Mouse (Mus musculus): ENCODE data around the gene Hmbs.
A peak's percentile ranks its signal among the peaks of the same experiment; 100 is the strongest.
"Not testable (repeated sequence)": the region's sequence is repeated elsewhere in the genome, so short reads cannot be mapped to it uniquely, and the experiment has no call there.

Gene Hmbs

DNA sequence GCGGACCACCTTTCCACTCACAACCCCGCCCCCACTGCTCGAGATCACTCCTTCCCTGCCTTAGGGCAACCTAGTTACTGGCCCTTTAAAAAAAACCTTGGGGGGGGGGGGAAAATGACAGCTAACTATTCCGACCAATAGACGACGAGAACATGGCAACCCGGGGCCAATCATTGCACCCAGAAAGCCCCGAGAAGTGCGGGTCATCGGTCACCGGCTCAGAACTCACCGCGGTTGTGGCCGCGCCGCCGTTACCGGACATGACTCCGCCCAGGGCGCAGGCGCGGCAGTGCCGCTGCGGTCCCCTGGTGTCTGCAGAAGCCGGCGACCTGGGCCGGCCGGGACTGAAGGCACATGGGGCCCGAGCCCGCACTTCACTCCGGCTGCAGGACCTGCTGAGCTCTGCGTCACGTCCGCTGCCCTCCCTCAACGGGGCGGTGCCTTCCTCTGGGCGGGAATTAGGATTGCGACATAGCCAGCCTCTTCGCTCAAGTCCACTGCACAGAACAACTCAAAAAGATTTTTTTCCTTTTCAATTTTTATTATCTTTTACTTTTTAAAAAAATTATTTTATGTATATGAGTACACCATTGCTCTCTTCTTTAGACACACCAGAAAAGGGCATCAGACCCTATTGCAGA, at the start of gene Hmbs:
Gene Hmbs (minus strand): TSS at position 448 of the 641 bp plus-strand sequence.
- DNase-seq (ENCODE audit: extremely low read depth, low read depth) = peak; percentile 82

DNA sequence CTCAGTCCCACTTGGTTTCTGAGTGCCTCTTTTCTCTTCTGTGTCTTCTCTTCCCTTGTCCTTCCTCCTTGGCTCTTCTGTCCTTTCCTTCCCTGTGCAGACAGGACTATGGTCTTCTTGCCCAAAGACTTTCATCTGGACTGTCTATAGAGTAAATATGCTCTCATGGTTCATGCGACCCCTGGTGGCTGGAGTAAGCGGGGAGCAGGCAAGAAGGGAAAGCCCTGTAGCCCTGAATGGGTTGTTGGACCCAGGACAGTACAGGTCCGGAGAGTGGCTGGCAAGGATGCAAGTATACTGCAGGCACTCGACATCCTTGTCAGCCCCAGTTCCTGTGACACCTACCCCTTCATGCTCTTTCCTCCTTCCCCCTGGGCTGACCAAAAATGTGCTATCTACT, 47.4 kb upstream of the Hmbs start:
- DNase-seq (ENCODE audit: extremely low read depth, low read depth) = peak; percentile 18

DNA sequence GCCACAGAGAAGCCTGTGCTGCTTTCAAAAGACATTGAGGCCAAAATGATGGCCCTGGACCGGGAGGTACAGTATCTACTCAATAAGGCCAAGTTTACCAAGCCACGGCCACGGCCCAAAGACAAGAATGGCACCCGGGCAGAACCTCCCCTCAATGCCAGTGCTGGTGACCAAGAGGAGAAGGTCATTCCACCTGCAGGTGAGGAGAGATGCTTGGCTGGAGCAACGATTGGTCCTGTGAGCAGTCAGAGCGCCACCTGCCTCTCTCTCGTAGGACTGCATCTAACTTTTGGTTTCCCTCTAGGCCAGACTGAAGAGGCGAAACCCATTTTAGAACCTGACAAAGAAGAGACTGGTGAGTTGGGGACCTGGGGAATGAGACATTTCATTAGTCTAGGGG, 45.2 kb upstream of the Hmbs start:
- peak; percentile 17 for DNase-seq (ENCODE audit: extremely low read depth, low read depth)

DNA sequence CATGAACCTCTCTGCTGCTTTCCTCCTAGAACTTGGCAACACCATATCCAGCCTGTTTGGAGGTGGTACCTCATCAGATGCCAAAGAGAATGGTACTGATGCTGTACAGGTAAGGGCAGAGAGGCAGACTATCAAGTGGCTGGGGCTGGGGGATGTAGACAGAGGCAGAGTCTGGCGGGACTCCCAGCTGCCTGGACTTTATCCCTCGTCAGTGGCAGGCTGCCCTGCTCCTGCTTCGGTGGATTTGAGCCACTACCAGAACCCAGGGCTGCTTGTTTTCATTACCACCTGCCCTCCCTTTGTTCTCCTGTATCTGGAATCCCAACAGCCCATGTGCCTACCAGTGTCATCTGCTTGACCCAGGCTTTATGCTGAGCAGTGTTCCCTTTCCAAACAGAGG, 43.2 kb upstream of the Hmbs start:
- no peak for DNase-seq (ENCODE audit: extremely low read depth, low read depth)

DNA sequence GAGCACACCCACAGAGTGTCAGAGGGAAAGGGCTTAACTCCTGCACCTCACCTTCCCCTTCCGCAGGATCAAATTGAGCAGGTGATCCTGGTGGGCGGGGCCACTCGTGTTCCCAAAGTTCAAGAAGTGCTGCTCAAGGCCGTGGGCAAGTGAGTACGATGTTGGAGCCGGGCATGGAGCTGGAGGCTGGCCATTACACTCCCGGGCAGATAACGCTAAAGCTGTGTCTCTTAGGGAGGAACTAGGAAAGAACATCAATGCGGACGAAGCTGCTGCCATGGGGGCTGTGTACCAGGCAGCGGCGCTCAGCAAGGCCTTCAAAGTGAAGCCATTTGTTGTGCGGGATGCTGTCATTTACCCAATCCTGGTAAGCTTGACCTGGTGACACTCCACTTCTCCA, 40.6 kb upstream of the Hmbs start:
- no peak for DNase-seq (ENCODE audit: extremely low read depth, low read depth)

DNA sequence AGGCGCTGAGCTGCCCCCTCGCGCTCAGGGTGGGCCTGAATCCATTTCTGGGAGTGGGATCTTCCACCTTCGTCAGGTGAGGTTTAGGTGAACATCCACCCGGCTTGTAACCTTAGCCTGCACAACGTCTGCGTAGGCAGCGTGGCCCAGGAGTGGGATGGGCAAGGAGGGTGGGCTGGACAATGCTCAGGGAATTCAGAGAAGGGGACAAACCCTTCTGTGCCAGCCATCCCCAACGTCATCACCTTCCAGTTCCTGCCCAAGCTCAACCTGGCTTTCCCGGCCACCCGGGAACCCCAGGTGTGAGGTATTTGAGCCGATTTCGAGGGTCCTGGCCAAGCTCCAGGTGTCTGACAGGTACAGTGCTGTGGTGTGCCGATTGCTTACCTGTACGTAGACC, 35.8 kb upstream of the Hmbs start:
- DNase-seq (ENCODE audit: extremely low read depth, low read depth) = peak; percentile 8

DNA sequence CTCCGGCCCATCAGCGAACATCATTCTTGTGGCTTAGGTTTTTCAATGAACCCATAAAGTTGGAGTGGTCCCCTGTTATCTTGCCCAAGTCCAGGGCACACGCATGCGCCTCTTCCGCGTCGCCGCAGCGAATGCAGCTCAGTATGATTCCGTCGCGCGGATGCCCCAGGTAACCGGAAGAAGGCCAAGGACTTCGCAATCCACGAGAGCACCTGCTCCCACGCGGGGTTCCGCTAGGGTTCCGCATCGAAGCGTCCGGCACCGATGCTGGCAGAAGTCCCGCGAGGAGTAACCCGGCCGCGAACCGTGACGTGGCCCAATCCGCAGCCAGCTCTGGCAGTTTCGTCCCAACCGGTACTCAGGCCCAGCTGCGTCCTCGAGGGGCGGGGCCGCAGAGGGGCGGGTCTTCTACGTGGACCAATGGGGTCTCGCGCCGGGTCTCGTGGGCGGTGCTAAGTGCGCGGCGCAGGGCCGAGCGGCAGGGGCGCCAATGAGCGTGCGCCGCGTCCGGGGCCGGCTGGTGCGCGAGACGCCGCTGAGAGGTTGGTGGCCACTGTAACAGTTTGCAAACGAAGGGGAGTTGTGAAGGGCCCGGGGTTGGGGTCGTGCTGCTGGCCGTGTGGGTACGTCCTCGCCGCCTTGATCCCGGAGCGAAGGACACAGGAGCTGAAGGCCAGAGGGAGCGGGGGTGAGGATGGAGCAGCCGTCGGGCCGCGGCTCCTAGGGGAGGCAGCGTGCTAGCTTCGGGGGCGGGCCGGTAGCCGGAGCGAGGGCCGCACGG, 35.2 kb upstream of the Hmbs start, which contains the start of gene Hyou1:
Gene Hyou1 (plus strand): TSS at position 437 of the 781 bp plus-strand sequence.
- DNase-seq (ENCODE audit: extremely low read depth, low read depth) = peak; percentile 89

DNA sequence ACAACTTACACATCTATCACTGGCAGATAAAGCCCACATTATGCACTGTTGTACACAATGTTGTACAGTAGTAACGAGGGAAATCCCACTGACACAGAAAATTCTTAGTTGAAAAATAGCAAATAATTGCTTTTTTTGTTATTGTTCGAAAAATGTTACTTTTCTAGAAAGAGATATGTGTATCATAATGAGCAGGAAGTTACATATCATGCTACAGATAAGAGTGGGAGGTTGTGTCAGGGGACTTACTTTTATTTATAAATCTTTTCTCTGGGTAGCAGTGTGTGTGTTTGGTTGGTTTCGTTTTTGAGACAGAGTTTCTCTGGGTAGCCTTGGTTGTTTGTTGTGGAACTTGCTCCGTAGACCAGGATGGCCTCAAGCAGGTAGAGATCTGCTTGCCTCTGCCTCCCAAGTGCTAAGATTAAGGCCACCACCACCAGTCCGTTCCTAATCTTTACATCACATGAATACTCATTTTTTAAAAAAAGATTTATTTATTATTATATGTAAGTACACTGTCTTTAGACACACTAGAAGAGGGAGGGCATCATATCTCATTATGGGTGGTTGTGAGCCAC, 34.2 kb upstream of the Hmbs start:
- DNase-seq (ENCODE audit: extremely low read depth, low read depth) = peak; percentile 21

DNA sequence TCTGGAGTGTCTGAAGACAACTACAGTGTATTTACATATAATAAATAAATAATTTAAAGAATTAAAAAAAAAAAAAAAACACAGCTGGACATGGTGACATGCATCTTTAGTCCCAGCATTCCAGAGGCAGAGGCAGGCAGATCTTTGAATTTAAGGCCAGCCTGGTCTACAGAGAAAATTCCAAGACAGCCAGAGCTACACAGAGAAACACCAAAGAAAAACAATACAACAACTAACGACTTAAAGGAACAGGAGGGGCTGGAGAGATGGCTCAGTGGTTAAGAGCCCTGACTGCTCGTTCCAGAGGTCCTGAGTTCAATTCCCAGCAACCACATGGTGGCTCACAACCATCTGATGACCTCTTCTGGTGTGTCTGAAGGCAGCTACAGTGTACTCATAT, 33.3 kb upstream of the Hmbs start:
- DNase-seq (ENCODE audit: extremely low read depth, low read depth) = peak; percentile 7

DNA sequence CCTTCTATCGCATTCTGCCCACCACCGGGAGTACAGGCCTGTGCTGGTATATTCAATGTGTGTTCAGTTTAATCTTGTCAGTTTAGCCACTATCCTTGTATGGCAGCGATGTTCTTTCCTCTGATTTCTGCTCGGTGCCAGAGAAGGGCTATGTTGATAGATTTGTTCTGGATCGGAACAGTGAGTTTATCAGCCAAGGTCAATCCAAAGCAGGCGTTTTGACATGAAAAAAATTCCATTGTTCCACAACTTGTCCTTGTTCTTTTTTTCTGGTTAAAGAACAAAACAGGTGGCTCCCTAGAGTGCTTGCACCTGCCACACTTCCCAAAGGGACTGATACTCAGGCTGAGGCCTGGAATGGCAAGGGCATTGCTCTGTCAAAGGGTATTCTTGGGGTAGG, 32.1 kb upstream of the Hmbs start:
- DNase-seq (ENCODE audit: extremely low read depth, low read depth) = no peak

DNA sequence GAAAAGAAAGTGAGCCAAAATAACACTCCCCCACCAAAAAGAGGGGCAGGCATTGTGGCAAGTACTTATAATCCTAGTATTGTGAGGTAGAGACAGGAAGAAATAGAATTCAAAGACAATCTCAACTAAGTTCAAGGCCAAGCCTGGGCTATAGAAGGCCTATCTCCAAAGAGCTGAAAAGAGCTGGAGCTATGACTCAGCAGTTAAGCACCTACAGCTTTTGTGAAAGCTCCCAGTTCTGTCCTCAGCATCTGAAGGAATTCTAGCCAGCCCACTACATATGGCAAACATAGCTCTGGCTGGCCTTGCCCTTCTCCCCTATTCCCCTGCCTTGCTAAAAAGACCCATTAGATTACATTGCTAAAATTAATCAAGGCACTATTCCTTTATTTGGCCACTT, 29.4 kb upstream of the Hmbs start:
- no peak for DNase-seq (ENCODE audit: extremely low read depth, low read depth)

DNA sequence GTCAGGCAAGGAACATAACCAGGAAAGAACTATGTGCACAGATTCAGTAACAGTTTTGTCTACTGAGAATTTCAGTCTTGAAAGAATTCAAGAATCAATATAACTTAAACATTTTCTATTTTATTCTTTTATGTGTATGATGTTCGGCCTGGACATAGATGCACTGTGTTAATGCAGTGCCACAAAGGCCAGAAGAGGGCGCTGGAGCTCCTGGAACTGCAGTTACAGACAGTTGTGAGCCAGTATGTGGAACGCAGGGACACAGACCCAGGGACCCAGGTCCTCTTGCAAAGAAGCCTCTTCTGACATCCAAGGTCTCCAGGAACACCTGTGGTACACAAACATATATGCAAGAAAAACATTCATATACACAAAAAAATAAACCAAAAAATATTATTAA, 20.5 kb upstream of the Hmbs start:
- DNase-seq (ENCODE audit: extremely low read depth, low read depth) = no peak

DNA sequence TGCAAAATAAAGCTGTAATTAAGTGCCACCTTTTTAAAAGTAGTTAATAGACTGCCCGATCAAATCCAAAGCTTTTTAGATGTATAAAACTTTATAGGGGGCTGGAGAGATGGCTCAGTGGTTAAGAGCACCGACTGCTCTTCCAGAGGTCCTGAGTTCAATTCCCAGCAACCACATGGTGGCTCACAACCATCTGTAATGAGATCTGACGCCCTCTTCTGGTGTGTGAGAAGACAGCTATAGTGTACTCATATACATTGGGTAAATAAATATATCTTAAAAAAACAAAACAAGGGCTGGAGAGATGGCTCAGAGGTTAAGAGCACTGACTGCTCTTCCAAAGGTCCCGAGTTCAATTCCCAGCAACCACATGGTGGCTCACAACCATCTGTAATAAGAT, 17.9 kb upstream of the Hmbs start:
- not testable (repeated sequence) for DNase-seq (ENCODE audit: extremely low read depth, low read depth)

DNA sequence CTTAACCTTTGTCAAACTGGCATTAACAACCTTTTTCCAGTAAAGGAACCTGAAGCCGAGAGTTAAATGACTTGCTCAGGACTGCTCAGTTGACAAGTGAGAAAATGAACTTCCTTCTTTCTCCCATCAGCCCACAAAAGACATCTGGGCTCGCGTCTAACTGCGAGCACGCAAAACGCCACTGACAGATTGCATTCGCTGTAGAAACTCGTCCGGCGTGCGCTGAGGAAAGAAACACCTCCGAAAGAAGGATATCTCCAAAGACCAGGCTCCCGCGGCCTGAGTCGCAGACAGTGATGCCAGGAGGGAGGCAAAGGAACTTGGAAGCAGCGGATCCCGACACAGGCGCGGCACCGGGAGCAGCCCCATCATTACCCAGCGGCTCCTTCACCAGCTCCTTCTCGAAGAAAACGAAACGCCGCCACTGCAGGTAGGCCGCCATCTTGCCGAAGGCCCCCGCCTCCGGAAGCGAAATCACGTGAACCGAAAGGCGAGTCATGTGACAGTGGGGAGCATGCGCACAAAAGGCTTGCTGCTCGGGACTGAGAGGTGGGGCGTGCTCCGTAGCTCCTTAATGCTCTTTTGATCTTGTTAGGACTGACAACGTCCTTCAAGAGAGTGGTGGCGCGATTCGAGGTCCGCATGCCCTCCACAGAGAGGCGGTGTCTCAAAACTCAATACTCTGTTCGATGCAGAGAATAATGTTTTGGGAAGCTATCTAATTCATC, 17.3 kb upstream of the Hmbs start, which contains the start of gene Vps11:
Gene Vps11 (minus strand): TSS at position 481 of the 728 bp plus-strand sequence.
- peak; percentile 92 for DNase-seq (ENCODE audit: extremely low read depth, low read depth)

DNA sequence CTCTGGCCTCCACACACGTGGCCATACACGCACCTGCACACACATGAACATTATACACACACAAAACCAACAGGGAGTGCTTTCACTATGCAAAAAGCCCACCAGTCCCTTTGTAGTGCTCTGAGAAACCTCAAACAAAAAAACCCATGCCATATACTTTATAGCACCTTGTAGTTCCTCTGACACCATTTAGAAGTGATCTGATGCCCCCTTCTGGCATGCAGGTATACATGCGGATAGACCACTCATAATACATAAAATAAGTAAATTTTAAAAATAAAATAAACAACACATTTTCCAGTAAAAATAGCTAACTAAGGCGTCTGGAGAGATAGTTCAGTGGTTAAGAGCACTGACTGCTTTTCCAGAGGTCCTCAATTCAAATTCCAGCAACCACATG, 13.2 kb upstream of the Hmbs start:
- DNase-seq (ENCODE audit: extremely low read depth, low read depth) = no peak

DNA sequence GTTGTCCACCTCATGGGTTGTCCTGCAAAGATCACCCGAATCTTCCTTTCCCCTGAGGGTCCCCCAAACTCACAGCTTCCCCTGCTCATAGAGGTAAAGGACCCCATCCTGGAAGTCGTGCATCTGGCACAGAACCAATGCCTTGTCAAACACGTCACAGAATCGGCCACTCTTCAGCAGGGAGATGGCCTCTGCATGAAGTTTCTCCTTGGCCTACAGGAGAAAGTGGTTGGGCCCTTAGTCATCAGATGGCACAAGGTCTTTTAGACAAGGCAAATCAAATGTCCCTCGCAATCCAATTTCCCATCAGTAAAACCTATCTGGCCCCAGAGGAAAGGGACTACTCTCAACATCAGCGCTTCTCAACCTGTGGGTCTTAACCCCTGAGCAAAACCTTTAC, 9.1 kb upstream of the Hmbs start:
- DNase-seq (ENCODE audit: extremely low read depth, low read depth) = no peak

DNA sequence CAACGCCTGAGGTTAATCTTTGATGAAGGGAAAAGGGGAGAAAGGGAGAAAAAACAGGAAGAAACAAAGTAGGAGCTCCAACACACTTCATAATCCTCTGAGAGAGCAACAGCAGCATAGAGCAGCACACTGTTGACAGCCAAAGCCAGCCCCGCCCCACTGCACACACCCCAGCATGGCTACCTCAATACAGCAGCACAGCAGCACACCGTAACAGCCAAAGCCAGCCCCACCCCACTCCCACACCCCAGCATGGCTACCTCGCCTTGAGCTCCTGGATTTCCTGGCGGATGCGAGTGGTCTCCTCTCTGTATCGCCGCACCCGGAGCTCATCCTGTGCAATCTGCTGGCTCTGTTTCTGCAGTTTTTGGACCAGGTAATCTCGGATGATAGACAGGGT, 8.3 kb upstream of the Hmbs start:
- no peak for DNase-seq (ENCODE audit: extremely low read depth, low read depth)

DNA sequence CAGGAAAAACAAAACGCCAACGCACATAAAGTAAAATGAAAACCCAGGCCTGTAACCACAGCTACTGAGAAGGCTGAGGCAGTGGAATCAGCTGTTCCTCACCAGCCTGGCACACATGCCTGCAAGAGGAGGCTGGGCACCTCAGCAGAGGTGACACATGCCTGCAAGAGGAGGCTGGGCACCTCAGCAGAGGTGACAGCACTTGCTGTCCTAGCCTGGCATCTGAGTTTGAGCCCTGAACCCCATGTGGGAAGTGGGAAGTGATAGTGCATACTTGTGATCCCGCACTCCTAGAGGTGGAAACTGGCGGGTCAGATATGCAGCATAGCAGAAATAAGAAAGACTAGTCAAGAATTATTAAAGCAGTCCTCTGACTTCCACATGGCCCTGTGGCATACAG, 7.4 kb upstream of the Hmbs start:
- DNase-seq (ENCODE audit: extremely low read depth, low read depth) = no peak

DNA sequence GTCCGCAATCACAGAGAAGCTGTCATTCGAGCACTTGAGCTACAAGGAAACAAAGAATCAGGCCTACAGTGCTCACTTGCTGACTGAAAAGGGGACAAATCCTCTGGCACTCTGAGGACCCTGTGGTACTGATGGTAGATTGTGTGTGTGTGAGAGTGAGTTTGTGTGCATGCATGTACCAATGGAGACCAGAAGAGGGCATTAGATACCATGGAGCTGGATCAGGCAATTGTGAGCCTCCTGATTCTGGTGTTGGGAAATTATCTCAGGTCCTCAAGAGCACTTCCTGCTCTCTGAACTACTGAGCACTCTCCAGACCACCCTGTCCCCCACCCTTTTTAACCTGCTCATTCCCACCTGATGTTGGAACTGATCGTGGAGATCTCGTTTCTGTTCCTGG, 4.5 kb upstream of the Hmbs start:
- DNase-seq (ENCODE audit: extremely low read depth, low read depth) = no peak

DNA sequence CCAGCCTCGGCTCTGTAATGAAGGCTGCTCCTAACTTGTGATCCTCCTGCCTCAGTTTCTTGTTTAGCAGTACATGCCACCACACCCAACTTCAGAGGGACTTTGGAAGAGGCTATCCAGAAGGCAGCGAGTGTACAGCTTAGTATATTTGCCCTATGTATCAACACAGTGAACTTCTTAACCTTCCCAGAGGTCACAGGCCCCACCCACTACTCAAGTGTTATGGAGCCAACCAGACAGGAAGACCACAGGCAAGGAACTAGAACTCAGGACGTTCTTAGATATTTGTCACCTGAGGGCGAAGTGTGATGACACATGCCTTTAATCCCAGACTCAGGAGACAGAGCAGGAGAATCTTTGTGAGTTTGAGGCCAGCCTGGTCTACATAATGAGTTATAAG, 3.6 kb upstream of the Hmbs start:
- DNase-seq (ENCODE audit: extremely low read depth, low read depth) = no peak

DNA sequence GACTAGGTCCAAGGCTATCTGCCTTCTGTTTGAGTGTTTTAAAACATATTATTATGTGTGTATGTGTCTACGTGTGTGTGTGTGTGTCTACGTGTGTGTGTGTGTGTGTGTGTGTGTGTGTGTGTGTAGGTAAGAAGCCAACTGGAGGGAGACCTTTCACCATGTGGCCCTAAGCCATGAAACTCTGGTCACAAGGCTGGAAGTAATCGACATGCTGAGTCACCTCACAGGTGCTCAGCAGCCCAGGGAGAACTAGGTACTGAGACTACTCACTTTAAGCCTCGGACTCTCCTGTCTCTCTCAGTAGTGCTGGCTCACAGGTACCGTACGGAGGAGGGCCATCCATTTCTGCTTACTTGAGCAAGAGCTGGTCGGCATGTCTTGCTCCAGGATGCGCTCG, 3.1 kb upstream of the Hmbs start:
- DNase-seq (ENCODE audit: extremely low read depth, low read depth) = no peak
